Mouse (Mus musculus): ENCODE measurements around the gene Spryd7. TPM values are rescaled to one million over a fixed set of nuclear protein-coding genes. Genes with fewer than 3 reads are reported as not detected.

The Spryd7 gene
- total and polyA plus RNA-seq, 2 experiments from 2014 or later: 37.4 to 66.9 TPM

DNA sequence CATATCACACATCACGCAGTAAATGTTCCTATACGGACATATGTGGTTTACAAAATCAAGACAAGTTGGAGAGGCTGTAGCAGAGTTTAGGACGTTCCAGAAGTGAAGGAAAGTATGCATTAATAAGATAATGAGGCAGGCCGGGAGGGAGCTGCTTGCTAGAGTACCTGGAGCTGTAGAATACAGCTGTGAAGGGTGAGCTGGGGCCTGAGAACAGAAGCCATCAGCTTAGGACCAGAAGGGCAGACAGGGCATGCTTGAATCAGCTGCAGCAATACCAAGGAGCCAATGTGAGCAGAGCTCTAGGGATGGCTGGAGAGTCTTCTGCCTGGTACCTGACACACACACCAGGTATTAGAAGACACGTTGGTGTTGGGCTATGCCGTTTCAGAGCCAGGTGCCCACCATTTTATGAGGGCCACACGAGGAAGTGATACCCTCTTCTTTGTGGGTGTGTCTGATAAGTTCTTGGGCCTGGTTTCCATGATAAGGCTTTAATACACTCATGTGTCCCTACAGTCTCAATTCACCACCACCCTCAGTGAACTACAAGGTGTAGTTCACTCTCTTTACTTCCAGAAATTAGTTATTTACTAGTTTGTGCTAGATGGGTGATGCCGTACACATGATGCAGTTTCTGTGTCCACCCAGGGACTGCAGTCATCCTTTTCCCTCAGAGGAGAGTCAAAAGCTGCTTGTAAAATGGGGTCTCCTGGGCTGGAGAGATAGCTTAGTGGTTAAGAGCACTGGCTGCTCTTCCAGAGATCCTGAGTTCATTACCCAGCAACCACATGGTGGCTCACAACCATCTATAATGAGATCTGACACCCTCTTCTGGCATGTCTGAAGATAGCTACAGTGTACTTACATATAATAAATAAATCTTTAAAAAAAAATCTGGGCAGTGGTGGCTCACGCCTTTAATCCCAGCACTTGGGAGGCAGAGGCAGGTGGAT lies 39.9 kb downstream of the Spryd7 start:
- Histone ChIP-seq H3K4me1 (ENCODE audit: insufficient read depth, low read length) (no peaks in the 10 kb centered on the region), H3K27me3 (ENCODE audit: insufficient read depth, low read length) (no peaks in the 10 kb centered on the region), H3K9ac (replicated peaks; ENCODE audit: low read length, poor library complexity, severe bottlenecking) (no peak overlapping the region), H3K27ac (ENCODE audit: low read depth, low read length) (no peak overlapping the region), H3K4me3 (ENCODE audit: low read depth, low read length) (no peak overlapping the region), H3K9me3 (ENCODE audit: low read length) (no peaks in the 10 kb centered on the region), H3K36me3 (ENCODE audit: insufficient read depth, low read length) (no peaks in the 10 kb centered on the region), H3K4me2 (ENCODE audit: low read depth, low read length, poor library complexity, severe bottlenecking) (no peak overlapping the region)
- ATAC-seq (ENCODE audit: low FRiP score) (no peak), DNase-seq (ENCODE audit: low spot score) (no peak)
- WGBS: 87% methylated on average over 9 of the region's 9 CpGs
- no peak for TF ChIP-seq CTCF (IDR thresholded peaks at IDR 0.05)

GRCm38 (mm10) chr14:61511494-61511893 lies 45.2 kb downstream of the Spryd7 start:
- 71% methylated on average over 2 of the region's 2 CpGs for WGBS
- Histone ChIP-seq H3K9ac (replicated peaks; ENCODE audit: low read length, poor library complexity, severe bottlenecking) (no peak overlapping the region), H3K9me3 (ENCODE audit: low read length) (no peaks in the 10 kb centered on the region), H3K4me2 (ENCODE audit: low read depth, low read length, poor library complexity, severe bottlenecking) (no peak overlapping the region), H3K4me1 (ENCODE audit: insufficient read depth, low read length) (no peaks in the 10 kb centered on the region), H3K4me3 (ENCODE audit: low read depth, low read length) (no peak overlapping the region), H3K36me3 (ENCODE audit: insufficient read depth, low read length) (no peaks in the 10 kb centered on the region), H3K27me3 (ENCODE audit: insufficient read depth, low read length) (no peaks in the 10 kb centered on the region), H3K27ac (ENCODE audit: low read depth, low read length) (no peak overlapping the region)
- no peak for ATAC-seq (ENCODE audit: low FRiP score)
- no peak for DNase-seq (ENCODE audit: low spot score)
- no peak for TF ChIP-seq CTCF (IDR thresholded peaks at IDR 0.05)

GRCm38 (mm10) chr14:61497716-61498490 lies 58.8 kb downstream of the Spryd7 start:
- H3K4me3 ChIP-seq (ENCODE audit: low read depth, low read length): no peak overlapping the region
- no peak overlapping the region for H3K4me2 ChIP-seq (ENCODE audit: low read depth, low read length, poor library complexity, severe bottlenecking)
- DNase-seq (ENCODE audit: low spot score) (peak; percentile 75), ATAC-seq (ENCODE audit: low FRiP score) (0 out of 2 replicates have a peak, but pooled peaks have one; percentile 49)
- H3K27ac ChIP-seq (ENCODE audit: low read depth, low read length): no peak overlapping the region
- H3K36me3 ChIP-seq (ENCODE audit: insufficient read depth, low read length): no peaks in the 10 kb centered on the region
- WGBS: 33% methylated on average over 20 of the region's 20 CpGs
- peak; percentile 80 for TF ChIP-seq CTCF (IDR thresholded peaks at IDR 0.05)
- no peaks in the 10 kb centered on the region for H3K4me1 ChIP-seq (ENCODE audit: insufficient read depth, low read length)
- no peak overlapping the region for H3K9ac ChIP-seq (replicated peaks; ENCODE audit: low read length, poor library complexity, severe bottlenecking)
- no peaks in the 10 kb centered on the region for H3K27me3 ChIP-seq (ENCODE audit: insufficient read depth, low read length)
- no peaks in the 10 kb centered on the region for H3K9me3 ChIP-seq (ENCODE audit: low read length)

- H3K4me2 ChIP-seq (ENCODE audit: low read depth, low read length, poor library complexity, severe bottlenecking): no peak overlapping the region
- ATAC-seq (ENCODE audit: low FRiP score) (no peak), DNase-seq (ENCODE audit: low spot score) (peak; percentile 9)
- TF ChIP-seq CTCF (IDR thresholded peaks at IDR 0.05): no peak
- no peaks in the 10 kb centered on the region for H3K9me3 ChIP-seq (ENCODE audit: low read length)
- H3K36me3 ChIP-seq (ENCODE audit: insufficient read depth, low read length): no peaks in the 10 kb centered on the region
- no peak overlapping the region for H3K9ac ChIP-seq (replicated peaks; ENCODE audit: low read length, poor library complexity, severe bottlenecking)
- H3K27ac ChIP-seq (ENCODE audit: low read depth, low read length): no peak overlapping the region
- 69% methylated on average over 6 of the region's 6 CpGs for WGBS
- H3K27me3 ChIP-seq (ENCODE audit: insufficient read depth, low read length): no peaks in the 10 kb centered on the region
- H3K4me3 ChIP-seq (ENCODE audit: low read depth, low read length): no peak overlapping the region
- no peaks in the 10 kb centered on the region for H3K4me1 ChIP-seq (ENCODE audit: insufficient read depth, low read length)
Measured at GRCm38 (mm10) chr14:61493511-61494135, 63.1 kb downstream of the Spryd7 start.

Other genes starting within 250 kb of the Spryd7 start
- gene Arl11, start 247.1 kb downstream of the Spryd7 start, total RNA-seq (2014; rRNA removed): 0.14 TPM in 1 of 2 replicates, not detected in the other
- gene Arl11, start 247.1 kb downstream of the Spryd7 start, polyA plus RNA-seq (2015; fragmentation: Nextera tagmentation; extraction: Ambion mirVana): 0.55 and 0.63 TPM in 2 replicates
- 3.4 and 4.2 TPM in 2 replicates for gene Ebpl, start 196.4 kb downstream of the Spryd7 start, total RNA-seq (2014; rRNA removed)
- gene Ebpl, start 196.4 kb downstream of the Spryd7 start, polyA plus RNA-seq (2015; fragmentation: Nextera tagmentation; extraction: Ambion mirVana): 8.8 and 9.0 TPM in 2 replicates
- gene Kpna3, start 117.0 kb downstream of the Spryd7 start, total RNA-seq (2014; rRNA removed): 34.4 and 55.8 TPM in 2 replicates
- 55.7 and 56.7 TPM in 2 replicates for gene Kpna3, start 117.0 kb downstream of the Spryd7 start, polyA plus RNA-seq (2015; fragmentation: Nextera tagmentation; extraction: Ambion mirVana)
- 17.0 and 21.7 TPM in 2 replicates for gene Trim13, start 41.4 kb upstream of the Spryd7 start, total RNA-seq (2014; rRNA removed)
- 32.7 and 33.6 TPM in 2 replicates for gene Trim13, start 41.4 kb upstream of the Spryd7 start, polyA plus RNA-seq (2015; fragmentation: Nextera tagmentation; extraction: Ambion mirVana)
- gene Kcnrg, start 50.6 kb upstream of the Spryd7 start, total RNA-seq (2014; rRNA removed): 4.1 and 4.4 TPM in 2 replicates
- 2.2 and 2.5 TPM in 2 replicates for gene Kcnrg, start 50.6 kb upstream of the Spryd7 start, polyA plus RNA-seq (2015; fragmentation: Nextera tagmentation; extraction: Ambion mirVana)